Mouse (Mus musculus) lung, embryonic 15.5 days (tissue): ENCODE results near the gene Eftud2. TPM values are rescaled to one million over a fixed set of nuclear protein-coding genes. Genes with fewer than 3 reads are reported as not detected.

Experiments used
- ATAC-seq: fragments of 200-750 bp; cut with Nextera tagmentation; 2 replicates; pipeline ENCODE4 v1.8.0; 2017; ENCODE audit warnings: moderate number of reproducible peaks, borderline replicate concordance; ENCODE audit not compliant: low FRiP score, low TSS enrichment; ENCODE audit errors: extremely low read depth
- H3K27ac ChIP-seq: fragments of 300-500 bp; sonication (generic); 2 replicates; pipeline ENCODE4 v1.5.1; 2015; ENCODE audit warnings: moderate library complexity, mild to moderate bottlenecking, inconsistent platforms
- H3K27me3 ChIP-seq: fragments of 300-500 bp; sonication (generic); 2 replicates; pipeline ENCODE4 v1.6.1; 2015; ENCODE audit warnings: inconsistent platforms
- H3K36me3 ChIP-seq: fragments of 300-500 bp; sonication (generic); 2 replicates; pipeline ENCODE4 v1.6.1; 2015; ENCODE audit warnings: inconsistent platforms
- H3K4me1 ChIP-seq: fragments of 300-500 bp; sonication (generic); 2 replicates; pipeline ENCODE4 v1.6.1; 2015; ENCODE audit warnings: inconsistent platforms
- H3K4me2 ChIP-seq: fragments of 300-500 bp; sonication (generic); 2 replicates; pipeline ENCODE4 v1.6.1; 2015; ENCODE audit warnings: inconsistent platforms, mild to moderate bottlenecking, moderate library complexity
- H3K4me3 ChIP-seq: fragments of 300-500 bp; sonication (generic); 2 replicates; pipeline ENCODE4 v1.5.1; 2015; ENCODE audit warnings: mild to moderate bottlenecking, inconsistent platforms
- H3K9ac ChIP-seq: fragments of 300-500 bp; sonication (generic); 2 replicates; pipeline ENCODE4 v1.6.1; 2015; ENCODE audit warnings: inconsistent platforms
- H3K9me3 ChIP-seq: fragments of 300-500 bp; sonication (generic); 2 replicates; pipeline ENCODE4 v1.6.1; 2016; ENCODE audit warnings: inconsistent platforms
- WGBS: fragments of 180-500 bp; shearing (Covaris S2); methylation state at CpG from one replicate; pipeline ENCODE4 v1.1.7; 2015; 5-methylcytosine and 5-hydroxymethylcytosine counted together
- polyA plus RNA-seq: library from polyadenylated mRNA; unstranded; fragments of >200 nt; fragmentation: Nextera tagmentation; extraction: Ambion mirVana; gene quantifications from 2 replicates; pipeline ENCODE4 v1.2.1, GENCODE M21; 2015

Gene Eftud2
- polyA plus RNA-seq, 1 experiment from 2014 or later, result 208 TPM

GRCm38 (mm10) chr11:102898408-102898807, 17.6 kb upstream of the Eftud2 start:
- Histone ChIP-seq H3K4me3 (no peak overlapping the region), H3K27ac (no peak overlapping the region), H3K36me3 (no peaks in the 10 kb centered on the region), H3K9ac (no peak overlapping the region), H3K4me2 (no peak overlapping the region), H3K4me1 (peaks cover 1% of the 10 kb centered on the region; the same call in 1 of the 2 replicates), H3K27me3 (peaks cover 33% of the 10 kb centered on the region), H3K9me3 (no peaks in the 10 kb centered on the region)
- WGBS, result 75% methylated on average over 9 of the region's 9 CpGs
- no peak for ATAC-seq

GRCm38 (mm10) chr11:102896641-102897040, 15.9 kb upstream of the Eftud2 start:
- Histone ChIP-seq H3K4me3 (no peak overlapping the region), H3K27me3 (peaks cover 47% of the 10 kb centered on the region), H3K4me1 (peaks cover 8% of the 10 kb centered on the region), H3K4me2 (no peak overlapping the region), H3K27ac (no peak overlapping the region), H3K9ac (no peak overlapping the region), H3K36me3 (no peaks in the 10 kb centered on the region), H3K9me3 (no peaks in the 10 kb centered on the region)
- WGBS, result 69% methylated on average over 20 of the region's 20 CpGs
- ATAC-seq, result no peak

GRCm38 (mm10) chr11:102895779-102896178, 15.0 kb upstream of the Eftud2 start:
- H3K4me2 ChIP-seq, result no peak overlapping the region
- H3K36me3 ChIP-seq, result no peaks in the 10 kb centered on the region
- 42% methylated on average over 9 of the region's 9 CpGs for whole genome bisulfite sequencing
- peaks cover 49% of the 10 kb centered on the region for H3K27me3 ChIP-seq
- H3K9ac ChIP-seq, result no peak overlapping the region
- ATAC-seq, result no peak
- peaks cover 8% of the 10 kb centered on the region; the same call in 1 of the 2 replicates for H3K4me1 ChIP-seq
- no peaks in the 10 kb centered on the region for H3K9me3 ChIP-seq
- no peak overlapping the region for H3K4me3 ChIP-seq
- H3K27ac ChIP-seq, result no peak overlapping the region

GRCm38 (mm10) chr11:102894716-102895115, 13.9 kb upstream of the Eftud2 start:
- WGBS, result 87% methylated on average over 4 of the region's 4 CpGs
- no peaks in the 10 kb centered on the region for H3K36me3 ChIP-seq
- no peak for ATAC-seq
- no peak overlapping the region for H3K27ac ChIP-seq
- no peak overlapping the region for H3K4me3 ChIP-seq
- no peak overlapping the region for H3K4me2 ChIP-seq
- peaks cover 8% of the 10 kb centered on the region; the same call in 1 of the 2 replicates for H3K4me1 ChIP-seq
- no peaks in the 10 kb centered on the region for H3K9me3 ChIP-seq
- H3K27me3 ChIP-seq, result peaks cover 49% of the 10 kb centered on the region
- no peak overlapping the region for H3K9ac ChIP-seq

GRCm38 (mm10) chr11:102893015-102893651, 12.3 kb upstream of the Eftud2 start:
- 2% methylated on average over 43 of the region's 43 CpGs for WGBS
- peak; percentile 55; the same call in 1 of the 2 replicates for ATAC-seq
- peaks cover 52% of the 10 kb centered on the region for H3K27me3 ChIP-seq
- peak overlapping the region; percentile 74 for H3K4me2 ChIP-seq
- H3K4me3 ChIP-seq, result peak overlapping the region; percentile 37
- H3K27ac ChIP-seq, result no peak overlapping the region
- peak overlapping the region; percentile 46 for H3K9ac ChIP-seq
- peaks cover 8% of the 10 kb centered on the region; the same call in 1 of the 2 replicates for H3K4me1 ChIP-seq
- no peaks in the 10 kb centered on the region for H3K9me3 ChIP-seq
- H3K36me3 ChIP-seq, result no peaks in the 10 kb centered on the region

GRCm38 (mm10) chr11:102890096-102890495, 9.3 kb upstream of the Eftud2 start:
- WGBS, result 59% methylated on average over 5 of the region's 5 CpGs
- peaks cover 41% of the 10 kb centered on the region for H3K27me3 ChIP-seq
- ATAC-seq, result no peak
- H3K9ac ChIP-seq, result no peak overlapping the region
- no peak overlapping the region for H3K27ac ChIP-seq
- no peak overlapping the region for H3K4me2 ChIP-seq
- no peaks in the 10 kb centered on the region for H3K9me3 ChIP-seq
- no peaks in the 10 kb centered on the region for H3K36me3 ChIP-seq
- H3K4me3 ChIP-seq, result no peak overlapping the region
- H3K4me1 ChIP-seq, result peaks cover 8% of the 10 kb centered on the region; the same call in 1 of the 2 replicates

GRCm38 (mm10) chr11:102888135-102888534, 7.3 kb upstream of the Eftud2 start:
- 60% methylated on average over 3 of the region's 3 CpGs for WGBS
- Histone ChIP-seq H3K4me3 (no peak overlapping the region), H3K4me1 (peaks cover 4% of the 10 kb centered on the region; the same call in 1 of the 2 replicates), H3K36me3 (no peaks in the 10 kb centered on the region), H3K9ac (no peak overlapping the region), H3K27ac (no peak overlapping the region), H3K27me3 (peaks cover 21% of the 10 kb centered on the region), H3K9me3 (no peaks in the 10 kb centered on the region), H3K4me2 (no peak overlapping the region)
- ATAC-seq, result no peak

GRCm38 (mm10) chr11:102887433-102887832, 6.6 kb upstream of the Eftud2 start:
- Histone ChIP-seq H3K4me3 (no peak overlapping the region), H3K9ac (no peak overlapping the region), H3K27ac (no peak overlapping the region), H3K4me2 (no peak overlapping the region), H3K4me1 (no peaks in the 10 kb centered on the region), H3K36me3 (no peaks in the 10 kb centered on the region), H3K9me3 (no peaks in the 10 kb centered on the region), H3K27me3 (peaks cover 15% of the 10 kb centered on the region)
- no peak for ATAC-seq
- WGBS, result 73% methylated on average over 5 of the region's 5 CpGs

GRCm38 (mm10) chr11:102884616-102885219, 3.9 kb upstream of the Eftud2 start, which contains the start of gene Fam187a:
TSS of gene Fam187a (plus strand) at chr11:102885169.
- H3K9ac ChIP-seq, result no peak within 1 kb of the TSS
- H3K27ac ChIP-seq, result no peak within 1 kb of the TSS
- peaks cover 12% of the 10 kb centered on the region for H3K4me1 ChIP-seq
- H3K4me3 ChIP-seq, result no peak within 1 kb of the TSS
- no peak within 1 kb of the TSS for H3K4me2 ChIP-seq
- WGBS, result 44% methylated on average over 10 of the region's 10 CpGs
- peaks cover 7% of the 10 kb centered on the region; the same call in 1 of the 2 replicates for H3K27me3 ChIP-seq
- H3K36me3 ChIP-seq, result no peaks in the 10 kb centered on the region
- no peak for ATAC-seq
- no peaks in the 10 kb centered on the region for H3K9me3 ChIP-seq

- H3K4me2 ChIP-seq, result peak overlapping the region; percentile 69
- peaks cover 13% of the 10 kb centered on the region for H3K36me3 ChIP-seq
- ATAC-seq, result no peak; the same call in 1 of the 2 replicates
- peak overlapping the region; percentile 81 for H3K9ac ChIP-seq
- H3K4me1 ChIP-seq, result peaks cover 18% of the 10 kb centered on the region
- H3K27me3 ChIP-seq, result no peaks in the 10 kb centered on the region; the same call in 1 of the 2 replicates
- H3K4me3 ChIP-seq, result peak overlapping the region; percentile 65
- no peak overlapping the region for H3K27ac ChIP-seq
- H3K9me3 ChIP-seq, result no peaks in the 10 kb centered on the region
- 16% methylated on average over 13 of the region's 13 CpGs for WGBS
These were observed 771 bp upstream of the Eftud2 start for GRCm38 (mm10) chr11:102881314-102882198.

GRCm38 (mm10) chr11:102879558-102879957, 1.2 kb downstream of the Eftud2 start:
- no peak overlapping the region for H3K27ac ChIP-seq
- H3K27me3 ChIP-seq, result no peaks in the 10 kb centered on the region; the same call in 1 of the 2 replicates
- H3K4me3 ChIP-seq, result peak overlapping the region; percentile 65; the same call in 1 of the 2 replicates
- WGBS, result 72% methylated on average over 2 of the region's 2 CpGs
- ATAC-seq, result no peak
- H3K36me3 ChIP-seq, result peaks cover 31% of the 10 kb centered on the region
- peaks cover 18% of the 10 kb centered on the region for H3K4me1 ChIP-seq
- no peaks in the 10 kb centered on the region for H3K9me3 ChIP-seq
- peak overlapping the region; percentile 69; the same call in 1 of the 2 replicates for H3K4me2 ChIP-seq
- no peak overlapping the region for H3K9ac ChIP-seq
